Mouse (Mus musculus) myocyte (in vitro differentiated cells): Measurements from ENCODE around the gene Fam3a. TPM values are rescaled to one million over a fixed set of nuclear protein-coding genes. Genes with fewer than 3 reads are reported as not detected.

Experiments used
- H3K27me3 ChIP-seq: one replicate; pipeline ENCODE4 v1.6.1; 2011; ENCODE audit not compliant: control insufficient read depth, insufficient read depth, insufficient read length
- H3K36me3 ChIP-seq: one replicate; pipeline ENCODE4 v1.6.1; 2011; ENCODE audit not compliant: control insufficient read depth, insufficient read depth
- H3K4me2 ChIP-seq: one replicate; pipeline ENCODE4 v1.6.1; 2011; ENCODE audit warnings: low read depth, control low read depth
- H3K4me3 ChIP-seq: one replicate; pipeline ENCODE4 v1.5.1; 2011; ENCODE audit warnings: mild to moderate bottlenecking, control low read depth, moderate library complexity
- H3K79me2 ChIP-seq: one replicate; pipeline ENCODE4 v1.6.1; 2011; ENCODE audit not compliant: control insufficient read depth, insufficient read depth
- H3ac ChIP-seq: one replicate; pipeline ENCODE4 v1.6.1; 2011; ENCODE audit not compliant: control insufficient read depth, insufficient read length
- CEBPB ChIP-seq: IDR thresholded peaks from 2 replicates; pipeline ENCODE4 v1.6.1; 2011; ENCODE audit warnings: mild to moderate bottlenecking, moderate library complexity; ENCODE audit not compliant: poor library complexity, insufficient read depth, severe bottlenecking
- E2F4 ChIP-seq: IDR thresholded peaks from one replicate; pipeline ENCODE4 v1.6.1; 2011; ENCODE audit warnings: mild to moderate bottlenecking, control low read depth, moderate library complexity; ENCODE audit not compliant: insufficient read depth
- MAX ChIP-seq: IDR thresholded peaks from one replicate; pipeline ENCODE4 v1.6.1; 2011; ENCODE audit warnings: low read depth, mild to moderate bottlenecking, control low read depth
- MYOD1 ChIP-seq, 3 experiments: IDR thresholded peaks; one replicate each; pipeline ENCODE4 v1.6.1; 2011; ENCODE audit warnings: control low read depth in 2 of 3, low read depth in 2 of 3, mild to moderate bottlenecking in 2 of 3, moderate library complexity in 1 of 3; ENCODE audit not compliant: insufficient read length in 2 of 3, control insufficient read depth in 1 of 3
- MYOG ChIP-seq, 3 experiments: IDR thresholded peaks; one replicate each; pipeline ENCODE4 v1.6.1; 2011; ENCODE audit warnings: control low read depth in 2 of 3, low read depth in 2 of 3, mild to moderate bottlenecking in 2 of 3; ENCODE audit not compliant: insufficient read length in 2 of 3, control insufficient read depth in 1 of 3, insufficient read depth in 1 of 3
- POLR2A ChIP-seq: IDR thresholded peaks from one replicate; pipeline ENCODE4 v1.6.1; 2011; ENCODE audit warnings: low read depth, mild to moderate bottlenecking, control low read depth, moderate library complexity; ENCODE audit not compliant: insufficient read length
- POLR2AphosphoS2 ChIP-seq: IDR thresholded peaks from one replicate; pipeline ENCODE4 v1.6.1; 2011; ENCODE audit warnings: low read depth, control low read depth; ENCODE audit not compliant: insufficient read length
- REST ChIP-seq: IDR thresholded peaks from one replicate; pipeline ENCODE4 v1.6.1; 2011; ENCODE audit warnings: mild to moderate bottlenecking, control low read depth, moderate library complexity; ENCODE audit not compliant: insufficient read depth, insufficient read length
- SRF ChIP-seq: IDR thresholded peaks from one replicate; pipeline ENCODE4 v1.6.1; 2011; ENCODE audit warnings: low read depth; ENCODE audit not compliant: control insufficient read depth, insufficient read length
- TCF12 ChIP-seq: IDR thresholded peaks from one replicate; pipeline ENCODE4 v1.6.1; 2011; ENCODE audit warnings: mild to moderate bottlenecking, control low read depth; ENCODE audit not compliant: poor library complexity, insufficient read depth, severe bottlenecking
- TCF3 ChIP-seq: IDR thresholded peaks from one replicate; pipeline ENCODE4 v1.6.1; 2011; ENCODE audit warnings: low read depth, control low read depth; ENCODE audit not compliant: insufficient read length
- USF1 ChIP-seq: IDR thresholded peaks from one replicate; pipeline ENCODE4 v1.6.1; 2011; ENCODE audit warnings: low read depth, mild to moderate bottlenecking, control low read depth, moderate library complexity
- polyA plus RNA-seq: library from polyadenylated mRNA; unstranded; fragments of >200 nt; fragmentation: generic; extraction: Trizol; gene quantifications from one replicate; pipeline ENCODE4 v1.2.1, GENCODE M21; 2012; ENCODE audit warnings: missing spikeins

Gene Fam3a
- polyA plus RNA-seq, 1 experiment, result 19.5 TPM

- no peak for TF ChIP-seq MYOD1 (IDR thresholded peaks at IDR 0.05; ENCODE audit: control insufficient read depth in 1 of 3, insufficient read length in 2 of 3, low read depth in 2 of 3)
- no peak for TF ChIP-seq POLR2A
- TF ChIP-seq POLR2AphosphoS2, result no peak
- no peak for TF ChIP-seq USF1
- no peak for TF ChIP-seq REST
- H3K36me3 ChIP-seq, result no peaks in the 10 kb centered on the region
- peak overlapping the region; percentile 78 for H3K4me2 ChIP-seq
- H3K4me3 ChIP-seq, result peak overlapping the region; percentile 78
- H3ac ChIP-seq, result no peak overlapping the region
- no peaks in the 10 kb centered on the region for H3K27me3 ChIP-seq
- peaks cover 43% of the 10 kb centered on the region for H3K79me2 ChIP-seq
These were observed 33.2 kb upstream of the Fam3a start for GRCm38 (mm10) chrX:74426256-74426655.

DNA sequence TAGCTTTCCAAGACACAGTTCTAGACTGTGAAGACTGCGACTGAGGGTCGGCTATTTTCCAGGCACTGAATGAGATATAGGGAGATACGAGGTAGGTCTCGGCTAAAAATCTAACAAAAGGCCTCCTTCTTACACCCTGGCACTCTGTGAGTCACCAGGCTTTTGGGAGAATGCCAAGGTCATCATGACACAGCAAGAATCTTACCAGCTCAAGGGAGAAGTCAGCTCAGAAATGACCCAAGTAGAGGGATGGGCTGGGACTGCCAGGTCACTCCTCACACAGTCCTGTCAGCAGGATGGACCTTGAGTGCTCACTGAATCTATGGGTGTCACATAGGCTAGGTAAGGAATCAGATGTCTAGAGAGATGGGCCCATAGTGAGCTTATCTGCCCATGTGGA is 32.1 kb upstream of the Fam3a start:
- H3K79me2 ChIP-seq, result peaks cover 35% of the 10 kb centered on the region
- no peak overlapping the region for H3ac ChIP-seq
- H3K4me2 ChIP-seq, result peak overlapping the region; percentile 78
- no peaks in the 10 kb centered on the region for H3K36me3 ChIP-seq
- no peaks in the 10 kb centered on the region for H3K27me3 ChIP-seq
- TF ChIP-seq MYOD1 (IDR thresholded peaks at IDR 0.05; ENCODE audit: control insufficient read depth in 1 of 3, insufficient read length in 2 of 3, low read depth in 2 of 3) (no peak), POLR2A (peak; percentile 39)
- peak overlapping the region; percentile 78 for H3K4me3 ChIP-seq

GRCm38 (mm10) chrX:74424443-74424842 is 31.4 kb upstream of the Fam3a start:
- peaks cover 33% of the 10 kb centered on the region for H3K79me2 ChIP-seq
- no peaks in the 10 kb centered on the region for H3K36me3 ChIP-seq
- H3K4me2 ChIP-seq, result peak overlapping the region; percentile 78
- H3K4me3 ChIP-seq, result peak overlapping the region; percentile 78
- no peak overlapping the region for H3ac ChIP-seq
- no peaks in the 10 kb centered on the region for H3K27me3 ChIP-seq
- TF ChIP-seq TCF12 (no peak), POLR2A (peak; percentile 20), MYOG (IDR thresholded peaks at IDR 0.05; ENCODE audit: control insufficient read depth in 1 of 3, insufficient read depth in 1 of 3, insufficient read length in 2 of 3, low read depth in 2 of 3) (no peak), CEBPB (no peak)

DNA sequence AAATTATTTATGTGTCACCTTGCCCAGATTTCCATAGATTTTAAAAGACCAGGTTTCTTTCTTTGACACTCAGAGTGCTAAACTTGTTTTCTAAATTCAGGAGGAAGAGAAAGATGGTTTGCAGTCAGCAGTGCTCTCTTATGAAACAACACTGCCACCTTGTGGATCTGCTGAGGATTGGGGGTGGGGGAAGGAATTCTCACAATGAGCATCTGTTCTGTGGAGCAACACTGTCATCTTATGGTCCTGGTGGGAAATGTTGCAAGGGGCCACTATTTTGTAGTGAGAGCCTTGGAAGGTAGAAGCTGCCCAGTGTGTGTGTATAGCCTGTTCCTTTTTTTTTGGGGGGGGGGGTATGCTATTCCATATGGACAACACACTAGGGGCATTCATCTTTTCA is 20.3 kb upstream of the Fam3a start:
- Histone ChIP-seq H3K36me3 (no peaks in the 10 kb centered on the region), H3K79me2 (no peaks in the 10 kb centered on the region), H3K27me3 (no peaks in the 10 kb centered on the region), H3K4me3 (no peak overlapping the region), H3K4me2 (no peak overlapping the region), H3ac (no peak overlapping the region)
- TF ChIP-seq SRF, result no peak
- TF ChIP-seq POLR2AphosphoS2, result no peak
- no peak for TF ChIP-seq MYOD1 (IDR thresholded peaks at IDR 0.05; ENCODE audit: control insufficient read depth in 1 of 3, insufficient read length in 2 of 3, low read depth in 2 of 3)
- no peak for TF ChIP-seq MAX
- no peak for TF ChIP-seq MYOG (IDR thresholded peaks at IDR 0.05; ENCODE audit: control insufficient read depth in 1 of 3, insufficient read depth in 1 of 3, insufficient read length in 2 of 3, low read depth in 2 of 3)
- no peak for TF ChIP-seq POLR2A
- TF ChIP-seq USF1, result no peak
- no peak for TF ChIP-seq REST
- TF ChIP-seq E2F4, result no peak
- TF ChIP-seq TCF12, result no peak
- no peak for TF ChIP-seq TCF3
- no peak for TF ChIP-seq CEBPB

DNA sequence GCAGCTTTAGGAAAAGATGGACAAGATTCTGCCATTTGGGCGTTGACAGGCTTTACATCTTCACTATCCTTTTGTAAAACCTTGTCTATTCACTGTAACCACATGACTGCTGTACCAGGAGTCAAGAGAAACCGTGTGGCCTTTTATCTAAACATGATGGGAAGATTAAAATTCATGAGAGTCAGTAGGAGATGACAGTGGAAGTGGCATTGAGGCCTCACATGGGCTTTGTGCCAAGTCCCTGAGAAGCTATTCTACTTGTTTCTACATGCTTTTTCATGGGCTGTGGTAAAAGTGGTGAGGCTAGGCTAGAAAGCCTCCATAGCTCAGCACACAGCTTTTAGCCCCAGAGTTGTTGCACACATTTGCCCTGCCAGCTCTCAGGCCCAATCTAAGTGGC is 15.3 kb upstream of the Fam3a start:
- TF ChIP-seq POLR2AphosphoS2 (no peak), TCF3 (no peak), SRF (no peak), MYOD1 (IDR thresholded peaks at IDR 0.05; ENCODE audit: control insufficient read depth in 1 of 3, insufficient read length in 2 of 3, low read depth in 2 of 3) (no peak), POLR2A (no peak), E2F4 (no peak), TCF12 (no peak), MYOG (IDR thresholded peaks at IDR 0.05; ENCODE audit: control insufficient read depth in 1 of 3, insufficient read depth in 1 of 3, insufficient read length in 2 of 3, low read depth in 2 of 3) (no peak), USF1 (no peak)
- Histone ChIP-seq H3K36me3 (no peaks in the 10 kb centered on the region), H3K79me2 (no peaks in the 10 kb centered on the region), H3K4me3 (no peak overlapping the region), H3K4me2 (no peak overlapping the region), H3K27me3 (no peaks in the 10 kb centered on the region), H3ac (no peak overlapping the region)

DNA sequence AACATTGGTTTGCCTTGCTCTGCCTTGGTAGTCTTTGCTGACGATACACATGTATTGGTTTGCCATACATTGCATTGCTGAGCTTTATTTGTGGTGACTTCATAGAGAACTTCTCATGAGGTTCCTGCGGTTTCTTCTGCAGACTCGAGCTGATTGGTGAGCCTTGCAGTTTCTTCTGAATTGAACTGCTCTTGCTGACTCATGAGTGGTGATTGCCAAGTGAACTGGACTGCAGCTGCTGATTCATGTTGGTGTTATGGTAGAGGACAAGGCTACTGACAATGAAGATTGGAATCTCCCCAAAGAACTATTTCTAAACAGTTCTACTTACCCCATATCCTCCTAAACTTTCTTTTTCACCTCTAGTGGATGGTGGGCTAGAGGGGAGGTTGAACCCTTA is 7.1 kb upstream of the Fam3a start:
- no peak for TF ChIP-seq CEBPB
- TF ChIP-seq SRF, result no peak
- no peak for TF ChIP-seq MYOG (IDR thresholded peaks at IDR 0.05; ENCODE audit: control insufficient read depth in 1 of 3, insufficient read depth in 1 of 3, insufficient read length in 2 of 3, low read depth in 2 of 3)
- TF ChIP-seq TCF12, result no peak
- TF ChIP-seq POLR2A, result no peak
- TF ChIP-seq E2F4, result no peak
- no peak for TF ChIP-seq REST
- no peak for TF ChIP-seq MYOD1 (IDR thresholded peaks at IDR 0.05; ENCODE audit: control insufficient read depth in 1 of 3, insufficient read length in 2 of 3, low read depth in 2 of 3)
- no peak for TF ChIP-seq USF1
- TF ChIP-seq POLR2AphosphoS2, result no peak
- TF ChIP-seq TCF3, result no peak
- TF ChIP-seq MAX, result no peak
- no peaks in the 10 kb centered on the region for H3K36me3 ChIP-seq
- H3K27me3 ChIP-seq, result no peaks in the 10 kb centered on the region
- no peak overlapping the region for H3K4me3 ChIP-seq
- H3K79me2 ChIP-seq, result no peaks in the 10 kb centered on the region
- H3ac ChIP-seq, result no peak overlapping the region
- no peak overlapping the region for H3K4me2 ChIP-seq
